Mouse (Mus musculus) testis, adult 2 months (tissue): ENCODE data around the gene Snx25.

Experiments used
- CTCF ChIP-seq: fragments of 200-500 bp; IDR thresholded peaks from 2 replicates; pipeline ENCODE4 v1.5.1; 2012; ENCODE audit warnings: low read depth, mild to moderate bottlenecking, inconsistent platforms, low read length, moderate library complexity; ENCODE audit not compliant: control insufficient read depth, insufficient read depth, insufficient replicate concordance
- POLR2A ChIP-seq: fragments of 200-500 bp; IDR thresholded peaks from 2 replicates; pipeline ENCODE4 v1.6.1; 2012; ENCODE audit warnings: low read depth, mild to moderate bottlenecking, inconsistent platforms, low read length, moderate library complexity; ENCODE audit not compliant: control insufficient read depth

- TF ChIP-seq POLR2A (no peak), CTCF (no peak)
These were observed 59.1 kb downstream of the Snx25 start for GRCm38 (mm10) chr8:46092667-46093360.
